8 mouse cellular contexts compared by ENCODE assay signal in the genomic region with DNA sequence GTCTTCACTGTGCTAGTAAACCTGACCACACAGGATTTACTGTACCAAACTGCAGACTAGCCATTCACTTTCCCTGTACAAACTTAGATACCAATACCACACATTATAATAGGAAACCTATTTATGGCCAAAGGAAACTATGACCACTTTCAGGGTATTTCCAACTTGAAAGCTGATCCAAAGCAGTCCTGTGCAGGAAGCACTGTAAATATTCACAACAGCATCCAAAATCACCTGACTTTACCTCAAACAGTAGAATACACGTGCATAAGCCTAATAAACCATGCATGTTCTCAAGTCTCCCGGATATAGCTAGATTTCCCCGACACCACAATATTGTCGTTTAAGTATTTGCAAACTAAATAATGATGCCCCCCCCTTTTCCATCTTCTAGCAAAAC. TPM values are rescaled to one million over a fixed set of nuclear protein-coding genes. Genes with fewer than 3 reads are reported as not detected.
A peak's percentile ranks its signal among the peaks of the same experiment; 100 is the strongest.
DNase-seq lines count a peak whose midpoint lies in the region; ATAC-seq and TF ChIP-seq lines count a peak whose summit lies in the region.

No protein-coding gene starts in this region.

- H3K4me2 ChIP-seq in hindbrain, embryonic 14.5 days (replicated peaks) = peak overlapping the region; percentile 98
- peak overlapping the region; percentile 70 for H3K4me2 ChIP-seq in midbrain, embryonic 15.5 days

- no peak overlapping the region for H3K27ac ChIP-seq in kidney, adult 2 months (ENCODE audit: insufficient read depth, low read depth, low read length)
- no peak overlapping the region for H3K27ac ChIP-seq in hindbrain, embryonic 14.5 days
- no peak overlapping the region for H3K27ac ChIP-seq in midbrain, embryonic 15.5 days

- H3K9ac ChIP-seq in hindbrain, embryonic 14.5 days = peak overlapping the region; percentile 95
- H3K9ac ChIP-seq in midbrain, embryonic 15.5 days = peak overlapping the region; percentile 96

- H3K36me3 ChIP-seq in kidney, adult 2 months (ENCODE audit: control insufficient read depth, insufficient read depth, low read length) = peaks cover 12% of the 10 kb centered on the region
- H3K36me3 ChIP-seq in hindbrain, embryonic 14.5 days (replicated peaks; ENCODE audit: control insufficient read depth, insufficient read depth) = peaks cover 49% of the 10 kb centered on the region
- peaks cover 30% of the 10 kb centered on the region; the same call in 1 of the 2 replicates for H3K36me3 ChIP-seq in midbrain, embryonic 15.5 days (replicated peaks)

- H3K27me3 ChIP-seq in kidney, adult 2 months (replicated peaks; ENCODE audit: control insufficient read depth, insufficient read depth, low read length) = no peaks in the 10 kb centered on the region
- H3K27me3 ChIP-seq in hindbrain, embryonic 14.5 days (ENCODE audit: control insufficient read depth, insufficient read depth, low read length) = no peaks in the 10 kb centered on the region
- no peaks in the 10 kb centered on the region for H3K27me3 ChIP-seq in midbrain, embryonic 15.5 days (replicated peaks)

- no peaks in the 10 kb centered on the region for H3K9me3 ChIP-seq in hindbrain, embryonic 14.5 days (ENCODE audit: control insufficient read depth, low read length)
- no peaks in the 10 kb centered on the region for H3K9me3 ChIP-seq in midbrain, embryonic 15.5 days

- WGBS in kidney, adult 2 months = 6% methylated on average over 4 of the region's 4 CpGs
- 2% methylated on average over 4 of the region's 4 CpGs for WGBS in hindbrain, embryonic 14.5 days
- 1% methylated on average over 4 of the region's 4 CpGs for WGBS in midbrain, embryonic 15.5 days

- TF ChIP-seq CTCF in kidney, adult 2 months (conservative IDR thresholded peaks at IDR 0.05; ENCODE audit: insufficient read depth, insufficient read length, low read depth, low read length) = no peak

- peaks cover 7% of the 10 kb centered on the region; the same call in 1 of the 2 replicates for H3K4me1 ChIP-seq in kidney, adult 2 months (ENCODE audit: control insufficient read depth, insufficient read depth, low read length)
- peaks cover 17% of the 10 kb centered on the region for H3K4me1 ChIP-seq in hindbrain, embryonic 14.5 days (replicated peaks; ENCODE audit: control insufficient read depth, insufficient read depth, low read length)
- H3K4me1 ChIP-seq in midbrain, embryonic 15.5 days = peaks cover 30% of the 10 kb centered on the region

- DNase-seq in kidney, adult 2 months = no peak
- no peak for DNase-seq in kidney, adult 8-10 months
- peak; percentile 36 for DNase-seq in R1 (ENCODE audit: low read depth, low spot score)
- no peak for DNase-seq in hindbrain, embryonic 14.5 days (ENCODE audit: low spot score)
- DNase-seq in cerebellum, postnatal 4 days (ENCODE audit: low spot score in 2 of 2) = no peak
- DNase-seq in T-cell, adult 2 months (ENCODE audit: low spot score) = no peak
- DNase-seq in left cerebral cortex, adult 11 months (ENCODE audit: low spot score) = no peak

- TF ChIP-seq POLR2A in kidney, adult 2 months (IDR thresholded peaks at IDR 0.05; ENCODE audit: low read depth, low read length) = no peak

- ATAC-seq in hindbrain, embryonic 14.5 days (ENCODE audit: low FRiP score) = no peak
- ATAC-seq in midbrain, embryonic 15.5 days (replicated peaks) = no peak

- H3K4me3 ChIP-seq in kidney, adult 2 months (ENCODE audit: insufficient read depth, low read depth, low read length) = peak overlapping the region; percentile 89
- peak overlapping the region; percentile 85 for H3K4me3 ChIP-seq in hindbrain, embryonic 14.5 days (replicated peaks; ENCODE audit: low read length)
- H3K4me3 ChIP-seq in midbrain, embryonic 15.5 days = peak overlapping the region; percentile 80

RNA-seq across cellular contexts. Expression of gene Rps12, which starts 1.0 kb away (rescaled TPM):
- 901 and 1,136 TPM in 2 replicates for polyA plus RNA-seq in kidney, adult 2 months (2012; rRNA removed)
- polyA plus RNA-seq in hindbrain, embryonic 14.5 days (2014; fragmentation: Nextera tagmentation; extraction: Ambion mirVana) = 114 and 132 TPM in 2 replicates
- polyA plus RNA-seq in midbrain, embryonic 15.5 days (2015; fragmentation: Nextera tagmentation; extraction: Ambion mirVana) = 84.7 and 98.7 TPM in 2 replicates

RNA-seq across cellular contexts. Expression of gene Slc18b1, which starts 10.7 kb away (rescaled TPM):
- polyA plus RNA-seq in kidney, adult 2 months (2012; rRNA removed) = 14.8 and 15.6 TPM in 2 replicates
- polyA plus RNA-seq in hindbrain, embryonic 14.5 days (2014; fragmentation: Nextera tagmentation; extraction: Ambion mirVana) = 22.6 and 25.5 TPM in 2 replicates
- polyA plus RNA-seq in midbrain, embryonic 15.5 days (2015; fragmentation: Nextera tagmentation; extraction: Ambion mirVana) = 15.4 and 16.6 TPM in 2 replicates
